Mouse (Mus musculus) yolk sac, embryonic 10.5 days (tissue): ENCODE measurements around the gene Ccl9.

Experiments used
- DNase-seq: peaks from one replicate; pipeline ENCODE4 v3.0.0-alpha.2; 2017; ENCODE audit warnings: low spot score

The Ccl9 gene

GRCm38 (mm10) chr11:83578186-83578760, at the start of gene Ccl9:
TSS of gene Ccl9 (minus strand) at chr11:83578636.
- peak; percentile 12 for DNase-seq

GRCm38 (mm10) chr11:83623586-83623985, 45.1 kb upstream of the Ccl9 start:
- no peak for DNase-seq

- DNase-seq: no peak
Observed at GRCm38 (mm10) chr11:83619037-83619436, 40.6 kb upstream of the Ccl9 start.

GRCm38 (mm10) chr11:83618238-83618637, 39.8 kb upstream of the Ccl9 start:
- DNase-seq: no peak

GRCm38 (mm10) chr11:83616586-83616985, 38.1 kb upstream of the Ccl9 start:
- peak; percentile 47 for DNase-seq

DNA sequence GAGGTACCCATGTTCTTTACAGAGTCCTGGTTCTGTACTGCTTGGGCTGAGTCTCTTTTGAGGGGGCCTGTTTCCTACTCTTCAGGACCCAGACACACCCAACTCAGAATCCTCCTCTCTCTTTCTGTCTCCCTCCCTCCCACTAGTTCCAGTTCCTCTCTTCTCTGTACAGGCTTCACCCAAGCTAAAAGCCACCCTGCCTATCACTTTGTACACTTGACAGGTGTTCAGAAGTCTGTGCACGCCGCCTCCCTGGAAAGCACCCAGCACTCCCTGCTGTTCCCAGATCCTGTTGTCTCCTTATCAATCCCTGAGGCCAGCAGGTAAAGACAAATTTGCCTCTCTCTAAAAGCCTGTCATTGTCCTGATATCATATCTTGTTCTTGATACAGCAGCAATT, 32.5 kb upstream of the Ccl9 start:
- DNase-seq: no peak

- DNase-seq: no peak
Observed at GRCm38 (mm10) chr11:83606396-83606795, 28.0 kb upstream of the Ccl9 start.

- DNase-seq: no peak
Observed at GRCm38 (mm10) chr11:83605535-83605934, 27.1 kb upstream of the Ccl9 start.

GRCm38 (mm10) chr11:83604698-83605097, 26.3 kb upstream of the Ccl9 start:
- DNase-seq: no peak

GRCm38 (mm10) chr11:83603399-83603798, 25.0 kb upstream of the Ccl9 start:
- DNase-seq: no peak

GRCm38 (mm10) chr11:83600576-83600975, 22.1 kb upstream of the Ccl9 start:
- DNase-seq: no peak

DNA sequence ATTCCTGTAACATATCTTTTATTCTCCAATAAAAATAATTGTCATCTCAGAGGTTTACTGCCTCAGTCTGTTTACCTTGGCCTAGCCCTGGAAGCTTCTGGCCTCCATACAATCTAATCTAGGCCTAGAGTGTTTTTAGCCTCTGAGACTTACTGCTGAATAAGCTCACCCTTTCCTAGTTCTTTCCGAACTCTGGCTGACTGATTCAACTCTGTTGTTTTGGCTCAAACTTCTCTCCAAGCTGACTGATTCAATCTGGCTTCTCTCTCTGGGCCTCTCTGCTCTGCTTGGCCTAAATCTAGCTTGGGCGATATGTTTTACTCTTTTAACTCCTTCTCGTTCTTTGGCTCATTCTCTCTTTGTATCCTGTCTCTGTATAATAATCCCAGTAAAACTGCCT, 20.6 kb upstream of the Ccl9 start:
- DNase-seq: no peak

GRCm38 (mm10) chr11:83598207-83598837, 19.9 kb upstream of the Ccl9 start:
- DNase-seq: no peak

GRCm38 (mm10) chr11:83597796-83598195, 19.4 kb upstream of the Ccl9 start:
- no peak for DNase-seq

DNA sequence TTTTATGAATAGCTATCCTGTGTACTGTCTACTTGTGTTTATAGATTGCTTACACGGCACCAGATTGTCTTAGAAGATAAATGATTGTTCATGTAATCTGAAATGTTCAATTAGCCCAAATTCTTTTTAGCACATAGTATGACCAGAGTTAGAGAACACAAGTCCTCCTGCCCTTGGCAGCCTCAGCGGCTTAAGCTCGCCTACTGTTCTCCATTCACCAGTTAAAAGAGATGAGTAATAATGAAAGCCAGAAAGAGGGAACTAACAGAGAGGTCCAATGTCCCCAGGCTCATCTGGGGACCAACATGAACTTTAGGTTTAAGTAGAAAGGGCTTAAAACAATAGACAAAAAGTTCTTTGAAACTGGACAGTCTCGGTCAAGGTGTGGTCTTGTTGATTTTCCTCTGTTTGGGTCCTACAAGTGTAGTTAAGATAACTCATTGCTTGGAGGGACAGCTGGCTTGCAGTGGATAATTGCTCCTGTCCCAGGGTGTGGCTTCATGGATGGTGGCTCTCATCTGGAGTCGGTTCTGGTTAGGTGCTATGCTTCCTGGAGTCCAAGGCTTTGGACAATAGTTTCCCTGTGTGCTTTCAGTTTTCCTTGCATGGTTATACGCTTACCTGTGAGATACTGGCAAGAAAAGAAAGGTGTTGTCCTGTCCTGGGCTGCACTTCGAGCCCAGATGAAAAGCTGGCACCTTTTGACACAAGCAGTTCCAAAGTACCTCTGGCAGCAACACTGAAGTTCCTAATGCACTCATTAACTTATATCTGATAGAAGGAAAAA, 17.4 kb upstream of the Ccl9 start:
- DNase-seq: no peak

DNA sequence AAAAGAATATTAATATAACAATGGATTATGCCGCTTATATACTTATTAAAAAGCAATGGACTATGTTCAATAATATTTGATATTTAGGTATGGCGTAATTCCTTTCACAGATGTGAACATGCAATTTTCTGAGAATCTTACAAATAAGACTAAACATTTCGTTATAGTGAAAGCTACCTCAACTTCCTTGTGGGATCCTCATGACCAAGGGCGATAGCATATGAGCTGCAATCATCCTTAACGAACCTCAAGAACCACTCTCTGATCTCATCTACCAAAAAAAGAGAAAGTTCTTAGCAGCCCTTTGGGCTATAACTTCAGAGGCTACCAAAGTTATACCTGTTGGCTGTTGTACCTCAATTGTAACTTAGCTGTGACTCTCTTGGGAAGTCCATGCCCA, 15.0 kb upstream of the Ccl9 start:
- no peak for DNase-seq

DNA sequence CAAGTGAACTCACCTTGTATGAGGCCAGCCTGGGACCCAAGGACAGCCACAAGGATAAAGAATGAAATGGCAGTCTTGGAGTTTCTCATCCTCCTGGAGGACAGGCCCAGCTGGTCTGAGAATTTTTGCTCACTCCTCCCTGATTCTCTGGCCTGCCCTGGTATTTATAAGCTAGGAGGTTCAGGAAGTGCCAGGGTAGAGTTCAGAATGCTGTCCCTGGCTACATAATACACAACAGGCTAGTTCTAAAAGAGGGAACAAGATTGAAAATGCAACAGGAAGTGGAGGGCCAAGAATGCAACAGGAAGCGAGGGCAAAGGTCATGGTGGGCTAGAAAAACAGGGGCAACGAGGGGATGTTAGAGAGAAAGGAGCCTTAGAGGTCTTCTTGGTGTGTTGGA, 14.4 kb upstream of the Ccl9 start, which contains the start of gene Ccl6:
Gene Ccl6 (minus strand): TSS at position 235 of the 400 bp plus-strand sequence.
- DNase-seq: no peak

DNA sequence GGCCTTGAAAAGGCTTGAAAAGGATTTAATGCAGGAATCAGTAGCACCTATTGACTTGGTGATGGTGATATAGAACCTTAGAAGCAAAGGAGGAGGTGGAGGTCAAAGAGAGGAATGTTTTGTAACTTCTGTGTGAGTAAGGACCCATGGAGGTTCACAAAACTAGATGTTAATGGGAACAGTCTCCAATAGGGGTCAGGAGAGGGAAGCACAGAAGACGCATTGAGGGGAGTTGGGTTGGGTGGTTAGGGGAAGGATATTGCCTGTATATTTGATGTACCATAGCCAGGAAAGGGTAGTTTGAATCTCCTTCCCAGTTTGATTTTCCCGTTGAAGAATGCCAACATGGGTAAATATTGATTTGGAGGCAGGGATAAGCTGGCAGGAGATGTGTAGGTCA, 5.8 kb upstream of the Ccl9 start:
- no peak for DNase-seq

DNA sequence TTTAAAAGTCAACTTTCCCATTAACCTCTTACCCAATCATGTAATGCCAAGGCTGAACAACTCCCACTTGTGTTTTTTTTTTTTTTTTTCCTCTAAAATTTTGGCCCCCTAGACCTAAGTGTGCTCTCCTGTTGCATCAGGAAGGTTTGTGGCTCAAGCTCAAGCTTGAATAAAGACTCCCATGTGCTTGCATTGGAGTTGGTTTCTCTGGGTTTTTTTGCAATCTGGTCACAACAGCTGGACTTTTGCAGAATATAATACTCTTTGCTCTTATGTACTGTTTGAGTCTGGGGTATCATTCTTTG, 5.0 kb upstream of the Ccl9 start:
- no peak for DNase-seq

GRCm38 (mm10) chr11:83582626-83583449, 4.4 kb upstream of the Ccl9 start:
- DNase-seq: peak; percentile 21

DNA sequence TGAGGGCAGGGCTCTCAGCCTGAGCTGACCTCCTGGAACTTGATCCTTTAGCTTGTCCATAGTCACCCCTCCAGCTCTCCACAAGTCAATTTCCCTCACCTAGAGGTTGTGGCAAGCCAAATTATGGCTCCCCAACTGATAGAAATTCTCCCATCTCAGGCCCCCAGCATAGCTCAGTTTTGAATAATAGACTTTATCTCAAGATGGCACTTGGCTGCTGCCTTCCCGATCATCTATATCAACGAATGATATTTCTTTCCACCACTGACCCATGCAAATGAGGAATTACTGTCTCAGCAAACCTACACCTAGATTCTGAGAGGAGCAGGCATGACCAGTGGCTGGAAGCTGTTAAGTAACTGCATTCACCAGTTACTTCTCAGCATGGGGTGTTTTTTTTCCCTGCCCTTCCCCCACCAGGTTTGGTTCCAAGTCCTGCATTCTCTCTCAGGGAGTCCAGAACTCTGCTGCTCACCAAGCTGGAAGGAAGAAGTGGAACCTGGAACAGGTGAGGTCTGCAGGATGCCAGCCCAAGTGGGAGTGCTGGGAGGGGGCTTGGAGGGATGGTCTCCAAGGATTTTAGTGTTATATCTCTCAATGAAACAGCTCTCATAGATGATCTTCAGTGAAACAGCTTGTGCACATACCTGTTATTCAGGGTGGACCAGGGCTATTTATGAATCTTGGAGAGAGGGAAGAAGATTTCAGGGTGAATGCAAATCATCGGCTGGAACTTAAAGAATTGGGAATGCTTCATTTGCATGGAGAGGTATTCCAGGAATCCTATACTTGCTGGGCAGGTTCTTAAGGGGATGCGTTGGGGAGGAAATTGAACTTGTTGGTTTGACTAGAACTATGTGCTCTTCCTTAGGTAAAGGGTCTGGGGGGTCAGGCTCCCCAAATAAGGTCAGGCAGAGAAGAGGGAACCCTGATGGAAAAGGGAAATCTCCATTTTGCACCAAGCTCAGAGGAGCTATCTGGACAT, 3.5 kb upstream of the Ccl9 start:
- DNase-seq: peak; percentile 10
